Mouse (Mus musculus) hindbrain, embryonic 10.5 days (tissue): ENCODE data around the gene Snap47. TPM values are rescaled to one million over a fixed set of nuclear protein-coding genes. Genes with fewer than 3 reads are reported as not detected.
"Not testable (repeated sequence)": the region's sequence is repeated elsewhere in the genome, so short reads cannot be mapped to it uniquely, and the experiment has no call there.

ENCODE experiments used
- DNase-seq: peaks from one replicate; pipeline ENCODE4 v3.0.0-alpha.2; 2017; ENCODE audit warnings: low spot score
- H3K27ac ChIP-seq: fragments of 300-500 bp; sonication (generic); 2 replicates; pipeline ENCODE4 v1.5.1; 2016; ENCODE audit warnings: mild to moderate bottlenecking, moderate library complexity
- H3K27me3 ChIP-seq: fragments of 300-500 bp; sonication (generic); 2 replicates; pipeline ENCODE4 v1.6.1; 2016; ENCODE audit warnings: mild to moderate bottlenecking; ENCODE audit not compliant: poor library complexity, insufficient read depth, severe bottlenecking
- H3K36me3 ChIP-seq: fragments of 300-500 bp; sonication (generic); 2 replicates; pipeline ENCODE4 v1.6.1; 2016; ENCODE audit warnings: mild to moderate bottlenecking, moderate library complexity
- H3K4me1 ChIP-seq: fragments of 300-500 bp; sonication (generic); replicated peaks from 2 replicates; pipeline ENCODE4 v1.6.1; 2016; ENCODE audit warnings: mild to moderate bottlenecking
- H3K4me3 ChIP-seq: fragments of 300-500 bp; sonication (generic); 2 replicates; pipeline ENCODE4 v1.5.1; 2016; ENCODE audit warnings: mild to moderate bottlenecking, moderate library complexity
- H3K9me3 ChIP-seq: fragments of 300-500 bp; sonication (generic); 2 replicates; pipeline ENCODE4 v1.6.1; 2016; ENCODE audit warnings: mild to moderate bottlenecking, moderate library complexity
- WGBS: fragments of 180-500 bp; shearing (Covaris S2); methylation state at CpG from one replicate; pipeline ENCODE4 v1.1.7; 2016; 5-methylcytosine and 5-hydroxymethylcytosine counted together
- polyA plus RNA-seq: library from polyadenylated mRNA; unstranded; fragments of >200 nt; fragmentation: Nextera tagmentation; extraction: Ambion mirVana; gene quantifications from 2 replicates; pipeline ENCODE4 v1.2.1, GENCODE M21; 2016

Gene Snap47
- polyA plus RNA-seq, 1 experiment from 2014 or later, result 138 TPM

DNA sequence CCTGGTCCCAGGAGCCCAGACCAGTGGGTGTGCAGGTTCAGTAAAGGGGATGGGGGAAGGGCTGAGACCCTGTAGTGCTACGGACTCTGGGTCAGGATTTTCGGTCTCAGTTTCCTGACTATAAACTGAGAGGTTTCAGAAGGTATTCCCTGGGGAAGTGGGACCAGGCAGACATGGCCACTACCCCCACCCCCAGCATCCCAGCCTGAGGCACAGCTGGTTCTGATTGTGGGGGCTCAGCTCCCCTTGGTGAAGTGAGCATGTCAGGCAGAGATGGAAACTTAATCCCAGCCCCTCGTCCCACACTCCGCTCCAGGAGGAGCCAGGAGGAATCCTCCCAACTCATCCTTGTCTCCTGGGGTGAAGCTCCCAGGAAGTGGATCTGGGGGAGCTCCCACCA lies 63.5 kb downstream of the Snap47 start:
- no peak for DNase-seq
- peaks cover 36% of the 10 kb centered on the region for H3K4me1 ChIP-seq
- 53% methylated on average over 4 of the region's 4 CpGs for WGBS
- H3K4me3 ChIP-seq, result no peak overlapping the region
- H3K27me3 ChIP-seq, result no peaks in the 10 kb centered on the region
- no peaks in the 10 kb centered on the region for H3K36me3 ChIP-seq
- no peaks in the 10 kb centered on the region for H3K9me3 ChIP-seq
- H3K27ac ChIP-seq, result no peak overlapping the region

DNA sequence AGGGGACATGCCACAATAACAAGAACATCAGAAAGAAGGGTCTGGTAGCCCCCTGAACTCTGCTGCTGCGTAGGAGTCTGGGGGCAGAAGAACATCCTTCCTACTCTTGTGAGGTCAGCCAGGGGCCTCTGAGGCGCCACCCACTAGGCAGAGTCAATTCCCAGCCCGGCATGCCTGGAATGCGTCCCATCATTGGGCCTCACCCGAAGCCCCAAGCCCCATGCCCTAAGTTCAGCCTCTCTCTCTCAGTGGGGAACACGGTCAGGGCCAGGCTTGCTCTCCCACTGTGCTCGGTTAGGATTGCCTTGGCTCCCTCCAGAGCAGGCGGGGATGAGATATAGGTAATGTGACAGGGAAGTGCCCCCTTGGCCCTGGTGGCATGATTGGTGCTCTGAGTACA lies 65.9 kb downstream of the Snap47 start:
- Histone ChIP-seq H3K4me1 (peaks cover 33% of the 10 kb centered on the region), H3K36me3 (no peaks in the 10 kb centered on the region), H3K27ac (peak overlapping the region; percentile 56; the same call in 1 of the 2 replicates), H3K27me3 (no peaks in the 10 kb centered on the region), H3K9me3 (no peaks in the 10 kb centered on the region), H3K4me3 (0 out of 2 replicates have a peak overlapping the region, but pooled peaks have one; percentile 4)
- 12% methylated on average over 8 of the region's 8 CpGs for WGBS
- DNase-seq, result peak; percentile 47

DNA sequence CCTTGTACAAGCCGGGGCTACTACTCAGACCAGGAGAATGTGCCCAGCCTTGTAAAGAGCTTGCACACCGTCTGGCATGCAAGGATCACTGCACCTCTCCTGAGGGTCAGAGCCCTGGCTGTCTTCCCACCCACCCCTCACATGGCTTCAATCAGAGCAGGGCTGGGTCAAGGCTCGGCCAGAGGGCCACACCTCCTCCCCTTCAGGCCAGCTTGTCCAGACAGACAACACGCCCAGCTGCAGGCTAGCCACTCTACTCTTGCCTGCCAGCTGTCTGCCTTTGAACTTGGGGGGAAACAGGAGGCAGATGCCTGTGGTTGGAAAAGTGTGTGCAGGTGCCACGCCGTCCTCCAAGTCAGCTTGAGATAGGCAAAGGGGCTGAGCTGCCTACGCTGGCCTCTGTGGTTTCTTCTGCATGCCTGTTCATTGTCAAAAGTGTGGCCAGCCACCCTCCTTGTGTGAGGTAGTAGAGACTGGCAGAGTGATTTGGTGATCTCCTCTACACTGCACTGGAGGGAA lies 66.5 kb downstream of the Snap47 start:
- WGBS, result 43% methylated on average over 7 of the region's 7 CpGs
- no peaks in the 10 kb centered on the region for H3K36me3 ChIP-seq
- DNase-seq, result peak; percentile 65
- H3K27me3 ChIP-seq, result no peaks in the 10 kb centered on the region
- peaks cover 33% of the 10 kb centered on the region for H3K4me1 ChIP-seq
- H3K27ac ChIP-seq, result 0 out of 2 replicates have a peak overlapping the region, but pooled peaks have one; percentile 59
- H3K4me3 ChIP-seq, result 0 out of 2 replicates have a peak overlapping the region, but pooled peaks have one; percentile 4
- no peaks in the 10 kb centered on the region for H3K9me3 ChIP-seq

DNA sequence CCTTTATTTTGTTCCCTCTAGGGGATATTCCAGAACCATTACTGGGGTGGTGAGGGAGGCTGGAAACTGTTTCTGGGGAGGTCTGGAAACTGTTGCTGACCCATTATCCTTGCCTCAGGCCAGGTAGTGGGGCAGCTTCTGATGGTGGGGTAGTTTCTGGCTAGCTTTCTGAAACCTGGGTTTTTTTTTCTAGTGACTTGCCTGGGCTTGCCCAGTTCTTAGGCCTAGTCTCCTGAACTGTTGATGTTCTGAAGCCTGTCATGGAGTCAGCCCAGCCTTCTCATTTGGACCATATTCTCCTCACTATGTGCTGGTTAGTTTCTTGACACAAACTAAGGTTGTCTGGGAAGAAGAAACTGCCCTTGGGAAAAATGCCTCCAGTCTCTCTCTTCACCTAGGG lies 71.4 kb downstream of the Snap47 start:
- Histone ChIP-seq H3K27me3 (no peaks in the 10 kb centered on the region), H3K27ac (no peak overlapping the region), H3K9me3 (no peaks in the 10 kb centered on the region), H3K4me1 (peaks cover 9% of the 10 kb centered on the region), H3K4me3 (no peak overlapping the region), H3K36me3 (no peaks in the 10 kb centered on the region)
- DNase-seq, result no peak

DNA sequence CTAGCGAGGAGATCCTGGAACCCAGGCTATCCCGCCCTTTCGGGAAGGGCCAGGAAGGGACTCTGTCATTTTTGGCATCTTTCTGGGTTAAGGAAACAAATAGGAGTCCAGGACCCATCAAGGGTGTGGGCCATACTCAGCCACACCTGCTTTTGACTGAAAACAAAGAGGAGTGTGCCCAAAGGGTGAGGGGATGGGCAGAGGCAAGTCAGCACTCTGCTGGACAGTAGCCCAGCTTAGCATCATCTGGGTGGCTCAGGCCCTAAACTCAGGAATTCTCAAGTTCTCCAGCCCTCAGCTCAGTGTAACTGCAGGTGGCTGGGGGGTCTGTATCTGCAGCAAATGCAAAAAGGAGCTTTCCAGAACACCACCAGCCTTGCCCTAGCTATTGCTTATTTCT lies 73.0 kb downstream of the Snap47 start:
- no peak overlapping the region for H3K27ac ChIP-seq
- no peaks in the 10 kb centered on the region for H3K36me3 ChIP-seq
- H3K9me3 ChIP-seq, result no peaks in the 10 kb centered on the region
- H3K4me1 ChIP-seq, result no peaks in the 10 kb centered on the region
- WGBS, result 90% methylated on average over 3 of the region's 3 CpGs
- no peak for DNase-seq
- no peak overlapping the region for H3K4me3 ChIP-seq
- H3K27me3 ChIP-seq, result no peaks in the 10 kb centered on the region

DNA sequence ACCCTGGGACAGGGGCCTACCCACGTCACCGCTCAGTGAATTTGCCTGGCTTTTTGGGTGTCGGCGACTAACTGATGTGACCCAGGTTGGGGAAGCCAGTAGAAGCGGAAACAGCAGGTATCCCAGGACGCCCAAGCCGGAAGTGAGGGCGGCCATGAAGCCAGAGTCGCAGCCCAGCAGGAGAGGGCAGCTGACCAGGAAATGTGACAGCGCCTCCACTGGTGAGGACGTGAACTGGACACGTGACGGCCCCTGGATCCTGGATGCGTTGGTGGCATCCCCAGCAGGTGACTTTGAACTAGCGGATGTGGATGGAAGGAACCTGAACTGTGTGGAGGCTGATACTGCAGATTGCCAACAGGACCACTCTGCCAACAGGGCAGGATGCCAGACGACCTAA lies 75.5 kb downstream of the Snap47 start, which contains the start of gene Prss38:
TSS of gene Prss38 (minus strand) at position 183 of the 400 bp plus-strand sequence.
- DNase-seq, result no peak
- Histone ChIP-seq H3K4me3 (no peak within 1 kb of the TSS), H3K27me3 (no peaks in the 10 kb centered on the region), H3K27ac (no peak within 1 kb of the TSS), H3K9me3 (no peaks in the 10 kb centered on the region), H3K36me3 (no peaks in the 10 kb centered on the region), H3K4me1 (0 out of 2 replicates have a peak, but pooled peaks cover 4% of the 10 kb centered on the region)
- WGBS, result 77% methylated on average over 16 of the region's 16 CpGs

DNA sequence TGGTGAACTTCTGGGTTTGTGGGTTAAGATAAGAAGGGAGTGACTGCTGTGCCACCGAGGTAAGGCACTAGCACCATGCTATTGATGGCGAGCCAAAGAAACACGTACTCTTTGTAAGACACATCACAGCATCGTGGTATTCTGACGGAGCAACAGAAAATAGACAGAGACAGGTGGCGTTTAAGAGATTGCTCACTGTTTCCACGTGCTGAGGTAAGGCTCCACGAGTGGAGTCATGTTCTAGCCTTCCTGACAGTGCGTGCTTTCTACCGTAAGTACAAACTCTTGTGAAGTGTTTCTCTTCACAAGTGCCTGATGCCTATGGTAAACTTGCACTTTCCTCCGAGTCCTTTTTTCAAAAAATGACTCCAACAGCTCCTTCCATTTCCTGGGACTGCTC lies 81.1 kb downstream of the Snap47 start:
- DNase-seq, result no peak
- Histone ChIP-seq H3K27me3 (no peaks in the 10 kb centered on the region), H3K4me3 (no peak overlapping the region), H3K36me3 (no peaks in the 10 kb centered on the region), H3K9me3 (no peaks in the 10 kb centered on the region), H3K27ac (no peak overlapping the region), H3K4me1 (0 out of 2 replicates have a peak, but pooled peaks cover 4% of the 10 kb centered on the region)
- WGBS, result 82% methylated on average over 11 of the region's 11 CpGs

DNA sequence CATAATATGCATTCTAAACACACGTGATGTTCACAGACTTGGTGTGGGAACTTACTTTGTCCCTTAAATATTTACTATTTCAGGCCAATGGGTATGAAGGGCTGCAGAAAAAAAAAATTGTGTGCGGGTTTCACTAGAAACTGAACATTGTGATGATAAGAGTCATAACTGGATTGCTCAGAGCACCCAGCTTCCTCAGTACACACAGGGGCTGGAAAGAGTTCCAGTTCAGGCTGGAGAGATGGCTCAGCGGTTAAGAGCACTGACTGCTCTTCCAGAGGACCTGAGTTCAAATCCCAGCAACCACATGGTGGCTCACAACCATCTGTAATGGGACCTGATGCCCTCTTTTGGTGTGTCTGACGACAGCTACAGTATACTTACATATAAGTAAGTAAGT lies 83.0 kb downstream of the Snap47 start:
- not testable (repeated sequence) for H3K4me1 ChIP-seq, H3K4me3 ChIP-seq, H3K36me3 ChIP-seq, DNase-seq, H3K27ac ChIP-seq, H3K9me3 ChIP-seq, H3K27me3 ChIP-seq
- 85% methylated on average over 4 of the region's 4 CpGs for WGBS

DNA sequence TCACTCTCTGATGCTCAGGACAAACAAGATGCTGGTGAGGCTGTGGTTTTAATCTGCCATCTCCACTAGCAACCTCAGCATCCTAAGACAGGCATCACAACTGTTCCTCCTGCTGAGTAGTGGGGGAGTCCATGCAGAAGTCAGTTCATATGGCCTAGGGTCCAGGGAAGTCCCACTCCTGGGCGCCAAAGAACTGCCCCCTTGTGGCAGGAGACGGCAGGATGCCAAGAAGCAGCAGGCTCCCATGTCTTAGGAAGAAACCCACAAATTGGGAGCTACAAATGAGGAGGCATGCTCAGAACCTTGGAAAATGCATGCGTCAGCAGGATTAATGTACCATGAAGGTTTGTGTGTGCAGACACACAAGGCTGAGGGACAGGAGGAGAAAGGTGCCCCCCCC lies 84.4 kb downstream of the Snap47 start:
- no peaks in the 10 kb centered on the region for H3K9me3 ChIP-seq

DNA sequence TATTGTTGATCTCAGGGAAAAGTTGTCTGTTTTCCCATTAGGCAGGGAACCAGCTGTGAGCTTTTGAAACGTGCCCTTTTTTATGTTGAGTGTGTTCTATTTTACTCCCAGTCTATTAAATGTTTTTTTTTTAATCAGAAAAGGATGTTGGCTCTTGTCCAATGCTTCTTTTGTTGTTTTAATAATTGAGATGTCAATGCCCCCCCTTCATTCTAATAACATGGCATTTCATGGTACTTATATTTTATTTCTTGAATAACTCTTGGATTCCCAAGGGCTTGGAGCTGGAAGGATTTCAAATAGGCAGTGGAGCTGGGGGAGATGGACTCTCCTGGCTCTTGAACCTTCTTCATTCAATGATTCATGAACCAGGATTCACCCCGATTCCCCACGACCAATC lies 85.0 kb downstream of the Snap47 start:
- H3K27ac ChIP-seq, result no peak overlapping the region
- no peak overlapping the region for H3K4me3 ChIP-seq
- WGBS, result 73% methylated on average over 3 of the region's 3 CpGs
- H3K9me3 ChIP-seq, result no peaks in the 10 kb centered on the region
- peaks cover 5% of the 10 kb centered on the region; the same call in 1 of the 2 replicates for H3K4me1 ChIP-seq
- H3K27me3 ChIP-seq, result no peaks in the 10 kb centered on the region; the same call in 1 of the 2 replicates
- no peak for DNase-seq
- no peaks in the 10 kb centered on the region for H3K36me3 ChIP-seq

More for the DNA sequence above, 84.4 kb downstream of the Snap47 start:
- no peak overlapping the region for H3K27ac ChIP-seq
- H3K4me3 ChIP-seq, result no peak overlapping the region
- H3K36me3 ChIP-seq, result no peaks in the 10 kb centered on the region
- WGBS, result 32% methylated on average over 3 of the region's 3 CpGs
- H3K27me3 ChIP-seq, result no peaks in the 10 kb centered on the region; the same call in 1 of the 2 replicates
- peaks cover 7% of the 10 kb centered on the region; the same call in 1 of the 2 replicates for H3K4me1 ChIP-seq
- peak; percentile 42 for DNase-seq

DNA sequence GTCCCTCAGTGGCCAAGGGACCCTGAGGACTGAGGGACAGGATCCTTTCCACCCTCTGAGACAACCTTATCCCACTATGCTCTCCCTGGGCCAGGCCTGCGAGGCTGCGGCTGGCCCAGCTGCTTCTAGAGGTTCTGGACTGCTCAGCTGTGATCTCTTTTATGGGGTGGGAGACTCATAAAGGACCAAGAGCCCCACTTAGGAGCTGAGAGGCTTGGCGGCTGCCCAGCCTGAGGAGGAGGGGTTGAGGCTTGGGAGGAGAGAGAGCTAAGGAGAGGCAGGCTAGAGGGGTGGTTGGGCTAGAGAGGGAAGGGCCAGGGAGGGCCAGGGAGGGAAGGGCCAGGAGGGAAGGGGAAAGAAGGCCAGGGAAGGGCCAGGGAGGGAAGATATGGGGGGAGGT lies 86.6 kb downstream of the Snap47 start:
- Histone ChIP-seq H3K27me3 (no peaks in the 10 kb centered on the region; the same call in 1 of the 2 replicates), H3K4me1 (peaks cover 5% of the 10 kb centered on the region; the same call in 1 of the 2 replicates), H3K36me3 (no peaks in the 10 kb centered on the region), H3K9me3 (no peaks in the 10 kb centered on the region), H3K4me3 (no peak overlapping the region), H3K27ac (peak overlapping the region; percentile 62)
- WGBS, result 81% methylated on average over 3 of the region's 3 CpGs
- no peak for DNase-seq

DNA sequence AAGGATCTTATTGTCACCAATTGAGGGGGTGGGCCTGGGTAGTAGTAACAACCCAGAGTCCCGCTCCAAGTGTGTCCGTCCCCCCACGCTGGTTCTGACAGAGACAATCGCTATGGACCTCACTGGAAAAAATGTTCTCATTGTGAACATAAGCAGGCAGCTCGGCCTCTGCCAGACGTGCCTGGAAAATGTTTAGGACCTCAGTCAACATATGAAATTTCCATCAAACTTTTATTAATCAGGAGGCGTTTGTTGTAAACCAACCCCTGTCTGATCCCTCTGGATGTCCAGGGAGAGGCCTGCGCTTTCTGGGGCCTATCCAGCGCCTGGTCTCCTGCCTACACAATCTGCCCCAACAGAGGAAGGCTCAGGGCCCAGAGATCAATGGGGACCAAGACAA lies 87.0 kb downstream of the Snap47 start:
- H3K4me1 ChIP-seq, result peaks cover 5% of the 10 kb centered on the region; the same call in 1 of the 2 replicates
- H3K36me3 ChIP-seq, result no peaks in the 10 kb centered on the region
- H3K27ac ChIP-seq, result peak overlapping the region; percentile 62; the same call in 1 of the 2 replicates

DNA sequence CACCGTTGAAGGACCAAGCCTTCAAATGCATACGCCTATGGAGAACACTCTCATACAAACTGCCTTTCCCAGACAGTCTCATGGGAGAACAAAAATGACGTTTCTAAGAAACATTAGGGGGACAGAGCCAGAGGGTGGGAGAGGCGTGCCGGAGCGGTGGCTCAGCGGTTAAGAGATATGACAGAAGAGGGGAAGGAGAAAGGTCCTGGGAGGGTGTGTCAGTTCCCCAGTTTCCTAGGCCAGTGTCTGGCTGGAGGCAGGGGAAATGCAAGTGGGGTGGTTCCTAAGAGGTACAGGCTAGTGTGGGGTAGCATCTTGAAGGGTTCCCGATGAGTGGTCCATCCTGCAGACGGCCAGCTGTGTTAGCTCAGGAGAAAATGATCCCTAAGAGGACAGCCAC lies 89.7 kb downstream of the Snap47 start:
- no peaks in the 10 kb centered on the region; the same call in 1 of the 2 replicates for H3K27me3 ChIP-seq
- no peak overlapping the region for H3K4me3 ChIP-seq
- no peaks in the 10 kb centered on the region for H3K36me3 ChIP-seq
- H3K9me3 ChIP-seq, result no peaks in the 10 kb centered on the region
- DNase-seq, result no peak
- H3K4me1 ChIP-seq, result peaks cover 5% of the 10 kb centered on the region; the same call in 1 of the 2 replicates
- H3K27ac ChIP-seq, result no peak overlapping the region
- 88% methylated on average over 9 of the region's 9 CpGs for WGBS

More for the DNA sequence above, 87.0 kb downstream of the Snap47 start:
- 87% methylated on average over 9 of the region's 9 CpGs for WGBS
- DNase-seq, result no peak
- H3K4me3 ChIP-seq, result no peak overlapping the region
- no peaks in the 10 kb centered on the region for H3K9me3 ChIP-seq
- H3K27me3 ChIP-seq, result no peaks in the 10 kb centered on the region; the same call in 1 of the 2 replicates
